Mouse (Mus musculus) embryonic facial prominence, embryonic 13.5 days (tissue): Measurements from ENCODE around the gene Golt1b. TPM values are rescaled to one million over a fixed set of nuclear protein-coding genes. Genes with fewer than 3 reads are reported as not detected.
"Not testable (repeated sequence)": the region's sequence is repeated elsewhere in the genome, so short reads cannot be mapped to it uniquely, and the experiment has no call there.

Experiments used
- ATAC-seq: fragments of 200-750 bp; cut with Nextera tagmentation; 2 replicates; pipeline ENCODE4 v1.8.0; 2017; ENCODE audit warnings: low read depth; ENCODE audit not compliant: insufficient number of reproducible peaks, insufficient read depth, low FRiP score, low TSS enrichment
- H3K27ac ChIP-seq: fragments of 300-500 bp; sonication (generic); 2 replicates; pipeline ENCODE4 v1.5.1; 2015; ENCODE audit warnings: moderate library complexity, mild to moderate bottlenecking, inconsistent platforms
- H3K27me3 ChIP-seq: fragments of 300-500 bp; sonication (generic); 2 replicates; pipeline ENCODE4 v1.6.1; 2015; ENCODE audit warnings: mild to moderate bottlenecking, inconsistent platforms
- H3K36me3 ChIP-seq: fragments of 300-500 bp; sonication (generic); 2 replicates; pipeline ENCODE4 v1.6.1; 2015; ENCODE audit warnings: mild to moderate bottlenecking, inconsistent platforms
- H3K4me1 ChIP-seq: fragments of 300-500 bp; sonication (generic); 2 replicates; pipeline ENCODE4 v1.6.1; 2015; ENCODE audit warnings: inconsistent platforms
- H3K4me2 ChIP-seq: fragments of 300-500 bp; sonication (generic); 2 replicates; pipeline ENCODE4 v1.6.1; 2015; ENCODE audit warnings: moderate library complexity, mild to moderate bottlenecking, inconsistent platforms
- H3K4me3 ChIP-seq: fragments of 300-500 bp; sonication (generic); 2 replicates; pipeline ENCODE4 v1.5.1; 2015; ENCODE audit warnings: mild to moderate bottlenecking, inconsistent platforms
- H3K9ac ChIP-seq: fragments of 300-500 bp; sonication (generic); 2 replicates; pipeline ENCODE4 v1.6.1; 2015; ENCODE audit warnings: mild to moderate bottlenecking, inconsistent platforms
- H3K9me3 ChIP-seq: fragments of 300-500 bp; sonication (generic); 2 replicates; pipeline ENCODE4 v1.6.1; 2016; ENCODE audit warnings: inconsistent platforms
- WGBS: fragments of 180-500 bp; shearing (Covaris S2); methylation state at CpG from one replicate; pipeline ENCODE4 v1.1.7; 2015; ENCODE audit warnings: mixed read lengths; 5-methylcytosine and 5-hydroxymethylcytosine counted together
- polyA plus RNA-seq: library from polyadenylated mRNA; unstranded; fragments of >200 nt; fragmentation: Nextera tagmentation; extraction: Ambion mirVana; gene quantifications from 2 replicates; pipeline ENCODE4 v1.2.1, GENCODE M21; 2015

Gene Golt1b
- polyA plus RNA-seq, result 121 and 125 TPM in 2 replicates

- Histone ChIP-seq H3K9ac (peak within 1 kb of the TSS; percentile 93), H3K4me2 (peak within 1 kb of the TSS; percentile 73), H3K27ac (peak within 1 kb of the TSS; percentile 28; the same call in 1 of the 2 replicates), H3K36me3 (no peaks in the 10 kb centered on the region), H3K27me3 (no peaks in the 10 kb centered on the region), H3K9me3 (no peaks in the 10 kb centered on the region), H3K4me1 (peaks cover 20% of the 10 kb centered on the region), H3K4me3 (peak within 1 kb of the TSS; percentile 98)
- under 1% methylated on average over 78 of the region's 87 CpGs for WGBS
- peak; percentile 100 for ATAC-seq
These were observed at the start of gene Golt1b, which contains the start of gene Recql for GRCm38 (mm10) chr6:142387011-142387754. Gene Golt1b (plus strand): TSS chr6:142387221. Gene Recql (minus strand): TSS chr6:142387087.

DNA sequence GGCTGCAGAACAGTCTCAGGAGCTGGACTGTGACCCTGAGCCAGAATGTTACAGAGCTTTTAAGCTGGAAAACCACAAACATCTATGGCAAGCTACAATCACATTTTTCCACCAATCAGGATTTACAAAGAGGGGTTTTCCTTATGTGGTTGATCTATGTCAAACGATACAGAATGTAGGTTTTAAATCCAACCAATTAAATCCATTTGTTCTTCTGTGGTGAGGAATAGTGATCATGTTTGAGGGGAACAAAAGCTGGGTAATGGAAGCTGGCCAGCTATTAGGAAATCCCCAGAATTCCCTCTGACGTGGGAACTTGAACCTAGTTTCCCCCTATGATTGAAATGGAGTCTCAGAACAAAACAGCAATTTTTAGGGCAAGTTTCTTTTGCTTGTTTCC lies 48.1 kb upstream of the Golt1b start:
- ATAC-seq, result no peak
- no peak overlapping the region for H3K9ac ChIP-seq
- no peak overlapping the region for H3K4me2 ChIP-seq
- H3K36me3 ChIP-seq, result no peaks in the 10 kb centered on the region
- no peaks in the 10 kb centered on the region for H3K27me3 ChIP-seq
- no peaks in the 10 kb centered on the region for H3K9me3 ChIP-seq
- H3K4me3 ChIP-seq, result no peak overlapping the region
- WGBS, result 39% methylated on average over 2 of the region's 2 CpGs
- H3K27ac ChIP-seq, result 0 out of 2 replicates have a peak overlapping the region, but pooled peaks have one; percentile 2
- no peaks in the 10 kb centered on the region for H3K4me1 ChIP-seq

GRCm38 (mm10) chr6:142339576-142339975 lies 47.4 kb upstream of the Golt1b start:
- H3K27ac ChIP-seq, result no peak overlapping the region

GRCm38 (mm10) chr6:142343561-142343960 lies 43.5 kb upstream of the Golt1b start:
- ATAC-seq, result no peak

More at GRCm38 (mm10) chr6:142339576-142339975, 47.4 kb upstream of the Golt1b start:
- 21% methylated on average over 2 of the region's 2 CpGs for WGBS
- no peaks in the 10 kb centered on the region for H3K9me3 ChIP-seq
- no peak overlapping the region for H3K4me3 ChIP-seq
- ATAC-seq, result no peak
- no peak overlapping the region for H3K9ac ChIP-seq
- H3K4me1 ChIP-seq, result no peaks in the 10 kb centered on the region
- no peaks in the 10 kb centered on the region for H3K36me3 ChIP-seq
- no peaks in the 10 kb centered on the region for H3K27me3 ChIP-seq
- H3K4me2 ChIP-seq, result no peak overlapping the region

DNA sequence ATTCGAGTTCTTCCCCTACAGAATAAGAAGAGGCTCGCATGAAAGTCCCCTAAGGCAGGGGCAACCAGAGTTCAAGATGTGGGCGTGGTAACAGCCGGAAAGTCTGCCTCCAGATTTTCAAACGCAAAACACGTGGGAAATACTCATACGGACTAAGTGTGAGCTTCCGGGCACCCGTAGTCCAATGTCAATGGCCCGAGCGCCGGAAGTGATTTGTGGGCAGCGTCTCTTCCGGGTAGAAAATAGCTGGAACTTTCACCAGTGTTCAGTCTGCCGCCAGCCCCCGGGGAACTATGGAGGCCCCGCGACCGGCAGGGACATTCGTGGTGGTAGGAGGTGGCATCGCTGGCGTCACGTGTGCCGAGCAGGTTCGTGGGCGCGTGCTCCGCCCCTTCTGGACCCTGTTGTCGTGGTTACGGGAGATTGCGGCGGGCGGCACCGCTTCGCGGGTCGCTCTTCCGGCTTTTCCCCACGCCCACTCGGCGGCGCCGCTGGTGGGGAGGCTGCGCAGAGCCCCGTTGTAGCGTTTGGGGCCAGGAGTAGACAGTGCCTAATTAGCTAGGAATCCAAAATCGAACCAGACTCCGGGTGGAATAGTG lies 41.5 kb upstream of the Golt1b start, which contains the start of gene Pyroxd1:
Pyroxd1 (plus strand) TSS at position 215 of the 599 bp plus-strand sequence.
- peak within 1 kb of the TSS; percentile 62 for H3K4me2 ChIP-seq
- H3K36me3 ChIP-seq, result peaks cover 10% of the 10 kb centered on the region; the same call in 1 of the 2 replicates
- H3K4me3 ChIP-seq, result peak within 1 kb of the TSS; percentile 75
- ATAC-seq, result peak; percentile 87
- no peaks in the 10 kb centered on the region for H3K9me3 ChIP-seq
- peaks cover 11% of the 10 kb centered on the region for H3K4me1 ChIP-seq
- peak within 1 kb of the TSS; percentile 78 for H3K27ac ChIP-seq
- no peaks in the 10 kb centered on the region for H3K27me3 ChIP-seq
- under 1% methylated on average over 48 of the region's 48 CpGs for WGBS
- peak within 1 kb of the TSS; percentile 74 for H3K9ac ChIP-seq

More at GRCm38 (mm10) chr6:142343561-142343960, 43.5 kb upstream of the Golt1b start:
- WGBS, result 68% methylated on average over 2 of the region's 2 CpGs
- Histone ChIP-seq H3K4me2 (no peak overlapping the region), H3K4me1 (peaks cover 11% of the 10 kb centered on the region), H3K4me3 (no peak overlapping the region), H3K27me3 (no peaks in the 10 kb centered on the region), H3K36me3 (no peaks in the 10 kb centered on the region), H3K27ac (no peak overlapping the region), H3K9ac (no peak overlapping the region), H3K9me3 (no peaks in the 10 kb centered on the region)

- no peak for ATAC-seq
- Histone ChIP-seq H3K36me3 (peaks cover 17% of the 10 kb centered on the region), H3K4me2 (peak overlapping the region; percentile 62), H3K9ac (peak overlapping the region; percentile 74), H3K4me1 (peaks cover 11% of the 10 kb centered on the region), H3K4me3 (peak overlapping the region; percentile 75), H3K27ac (peak overlapping the region; percentile 78; the same call in 1 of the 2 replicates), H3K9me3 (no peaks in the 10 kb centered on the region), H3K27me3 (no peaks in the 10 kb centered on the region)
- WGBS, result 45% methylated on average over 12 of the region's 12 CpGs
These were observed 40.6 kb upstream of the Golt1b start for GRCm38 (mm10) chr6:142346181-142347110.

DNA sequence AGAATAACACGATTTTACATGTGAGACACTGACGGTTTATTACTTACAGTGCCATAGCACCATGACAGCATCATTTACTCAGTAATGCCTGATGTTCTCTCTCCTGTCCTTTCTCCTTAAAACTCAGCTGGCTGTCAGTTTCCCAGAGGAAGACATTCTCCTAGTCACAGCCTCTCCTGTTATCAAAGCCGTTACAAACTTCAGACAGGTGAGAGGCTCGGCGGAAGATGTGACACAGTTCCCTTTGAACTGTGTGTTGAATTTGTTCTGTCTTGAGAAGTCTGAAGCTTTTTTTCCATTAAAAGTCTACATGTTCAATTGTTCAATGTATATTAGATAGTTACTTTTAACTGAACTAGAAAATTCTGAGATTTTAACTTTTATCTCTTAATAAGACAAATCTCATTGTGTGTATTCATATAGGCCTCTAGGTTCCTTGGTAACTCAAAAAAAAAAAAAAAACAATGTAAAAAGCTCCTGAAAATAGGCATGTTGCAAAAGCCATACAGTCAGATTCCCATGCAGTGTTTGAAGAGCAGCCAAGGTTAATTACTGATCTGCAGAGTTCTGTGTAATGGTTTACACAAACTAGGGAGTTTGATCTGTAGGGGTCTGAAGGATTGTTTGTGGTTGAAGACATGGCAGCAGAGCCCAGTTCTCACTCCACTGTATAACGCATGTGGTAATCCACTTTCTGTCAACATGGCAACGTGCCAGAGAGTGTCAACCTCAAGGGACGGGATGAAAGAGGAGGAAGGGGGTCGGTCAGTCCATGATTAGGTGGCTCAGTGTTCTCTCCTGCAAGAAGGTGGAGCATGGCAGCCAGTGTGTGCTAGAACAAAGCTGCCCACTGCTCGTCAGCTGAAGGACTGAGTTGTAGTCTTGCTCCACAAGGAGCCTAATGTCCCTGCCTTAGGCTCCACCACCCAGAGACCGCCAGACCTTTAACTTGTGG lies 39.3 kb upstream of the Golt1b start:
- WGBS, result 80% methylated on average over 11 of the region's 11 CpGs

GRCm38 (mm10) chr6:142352099-142352498 lies 34.9 kb upstream of the Golt1b start:
- H3K4me3 ChIP-seq, H3K9ac ChIP-seq, H3K27ac ChIP-seq, H3K9me3 ChIP-seq, H3K27me3 ChIP-seq, H3K4me1 ChIP-seq, H3K4me2 ChIP-seq, ATAC-seq: not testable (repeated sequence)
- 90% methylated on average over 3 of the region's 3 CpGs for WGBS
- H3K36me3 ChIP-seq, result peaks cover 54% of the 10 kb centered on the region

More for the DNA sequence above, 39.3 kb upstream of the Golt1b start:
- Histone ChIP-seq H3K9me3 (no peaks in the 10 kb centered on the region), H3K27ac (no peak overlapping the region), H3K4me3 (no peak overlapping the region), H3K4me1 (peaks cover 11% of the 10 kb centered on the region), H3K9ac (peak overlapping the region; percentile 6; the same call in 1 of the 2 replicates), H3K36me3 (peaks cover 30% of the 10 kb centered on the region), H3K27me3 (no peaks in the 10 kb centered on the region), H3K4me2 (no peak overlapping the region)
- ATAC-seq, result no peak

GRCm38 (mm10) chr6:142357106-142357505 lies 29.9 kb upstream of the Golt1b start:
- Histone ChIP-seq H3K36me3 (peaks cover 76% of the 10 kb centered on the region), H3K27me3 (no peaks in the 10 kb centered on the region), H3K27ac (no peak overlapping the region), H3K4me3 (no peak overlapping the region), H3K9me3 (no peaks in the 10 kb centered on the region), H3K4me2 (no peak overlapping the region), H3K4me1 (no peaks in the 10 kb centered on the region), H3K9ac (no peak overlapping the region)
- ATAC-seq, result no peak
- 64% methylated on average over 7 of the region's 7 CpGs for WGBS

DNA sequence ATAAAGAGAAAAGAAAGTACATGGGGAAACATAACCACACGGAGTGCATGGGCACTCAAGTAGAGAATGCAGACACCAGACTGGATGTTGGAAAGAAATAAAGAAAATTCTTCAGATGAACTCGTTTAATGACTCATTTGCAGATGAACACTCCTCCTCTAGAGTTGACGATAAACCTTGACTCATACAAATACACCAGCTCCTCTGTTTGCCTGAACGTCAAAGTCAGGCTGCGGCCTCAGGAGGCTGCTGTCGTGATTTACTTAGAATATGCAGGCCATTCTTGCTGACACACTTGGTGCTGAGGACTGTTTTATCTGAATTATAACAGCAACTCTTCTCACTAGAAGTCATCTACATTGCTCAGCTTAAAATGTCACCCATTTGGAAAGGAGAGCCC lies 25.0 kb upstream of the Golt1b start:
- H3K9ac ChIP-seq, result no peak overlapping the region
- 92% methylated on average over 6 of the region's 6 CpGs for WGBS
- H3K4me1 ChIP-seq, result no peaks in the 10 kb centered on the region
- no peaks in the 10 kb centered on the region for H3K9me3 ChIP-seq
- H3K27me3 ChIP-seq, result no peaks in the 10 kb centered on the region
- H3K4me2 ChIP-seq, result no peak overlapping the region
- no peak for ATAC-seq
- H3K27ac ChIP-seq, result no peak overlapping the region
- H3K4me3 ChIP-seq, result no peak overlapping the region
- H3K36me3 ChIP-seq, result peaks cover 82% of the 10 kb centered on the region
